Mouse (Mus musculus) liver, adult 2 months (tissue): ENCODE measurements around the gene Dnhd1.

ENCODE experiments used
- CTCF ChIP-seq: fragments of 200-500 bp; IDR thresholded peaks from 2 replicates; pipeline ENCODE4 v1.5.1; 2011; ENCODE audit warnings: low read depth, low read length, control low read depth
- POLR2A ChIP-seq: fragments of 200-500 bp; IDR thresholded peaks from 2 replicates; pipeline ENCODE4 v1.6.1; 2011; ENCODE audit warnings: low read length, control low read depth; ENCODE audit not compliant: insufficient read depth; ENCODE audit errors: extremely low read depth

DNA sequence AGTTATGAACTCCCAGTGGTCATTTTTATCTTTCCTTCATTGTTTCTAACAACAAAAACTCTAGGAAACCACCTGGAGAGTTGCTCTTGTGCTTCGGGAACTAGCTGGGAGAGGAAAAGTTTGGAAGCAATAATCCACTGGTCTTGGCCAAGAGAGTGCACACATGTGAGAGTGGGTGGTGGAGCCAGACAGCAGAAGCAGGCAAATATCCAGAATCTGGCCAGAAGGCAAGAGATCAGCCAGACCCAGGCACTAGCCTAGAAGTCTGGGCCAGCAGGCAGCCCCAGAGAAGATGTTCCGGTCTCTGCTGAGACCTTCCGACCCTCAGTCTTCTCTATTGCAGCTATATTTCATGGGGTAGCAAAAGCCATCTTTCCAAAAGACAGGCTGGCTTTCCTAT, 119.3 kb downstream of the Dnhd1 start:
- TF ChIP-seq POLR2A (no peak), CTCF (no peak)
